Mouse (Mus musculus): ENCODE data around the gene Kcnh1. TPM values are rescaled to one million over a fixed set of nuclear protein-coding genes. Genes with fewer than 3 reads are reported as not detected.

The Kcnh1 gene
- polyA plus RNA-seq, 1 experiment from 2014 or later = 0.20 TPM

DNA sequence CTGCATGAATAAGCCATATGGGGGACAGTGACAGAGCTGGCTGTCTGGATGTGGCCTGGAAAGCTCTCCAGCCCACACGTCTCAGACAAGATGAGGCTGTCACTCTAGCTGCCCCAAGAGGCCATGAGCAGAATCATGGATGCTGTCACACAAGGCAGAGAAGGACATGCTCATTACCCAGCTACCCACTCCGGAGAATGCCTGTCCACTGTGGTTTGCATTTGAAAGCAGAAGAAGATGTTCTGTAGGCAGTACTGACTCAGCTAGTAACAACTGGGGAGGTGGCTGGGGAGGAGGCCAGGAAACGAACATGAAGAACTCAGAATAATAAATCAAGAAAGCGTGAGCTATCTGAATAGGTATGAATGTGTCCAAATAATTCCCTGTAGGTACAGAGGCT is 364.9 kb downstream of the Kcnh1 start:
- no peak overlapping the region for H3K4me3 ChIP-seq (ENCODE audit: control insufficient read depth in 1 of 2, insufficient read depth in 1 of 2, low read depth in 1 of 2, low read length in 2 of 2)
- 70% methylated on average over 4 of the region's 4 CpGs for WGBS
- 0 out of 2 replicates have a peak, but pooled peaks cover 2% of the 10 kb centered on the region for H3K36me3 ChIP-seq (ENCODE audit: control insufficient read depth, insufficient read depth, low read length)
- H3K4me1 ChIP-seq (ENCODE audit: control insufficient read depth in 2 of 2, insufficient read depth in 2 of 2, low read length in 2 of 2) = no peaks in the 10 kb centered on the region
- no peak for ATAC-seq (ENCODE audit: insufficient number of reproducible peaks, insufficient read depth, low FRiP score, low read depth)
- no peaks in the 10 kb centered on the region for H3K9me3 ChIP-seq (ENCODE audit: control insufficient read depth, low read length)
- H3K9ac ChIP-seq (ENCODE audit: low read length) = no peak overlapping the region
- H3K27me3 ChIP-seq (ENCODE audit: control insufficient read depth, insufficient read depth, low read length) = no peaks in the 10 kb centered on the region
- H3K27ac ChIP-seq (replicated peaks in 1 of 2; ENCODE audit: control insufficient read depth in 1 of 2, insufficient read depth in 1 of 2, low read depth in 2 of 2, low read length in 2 of 2) = no peak overlapping the region
- H3K4me2 ChIP-seq (ENCODE audit: low read length) = no peak overlapping the region

DNA sequence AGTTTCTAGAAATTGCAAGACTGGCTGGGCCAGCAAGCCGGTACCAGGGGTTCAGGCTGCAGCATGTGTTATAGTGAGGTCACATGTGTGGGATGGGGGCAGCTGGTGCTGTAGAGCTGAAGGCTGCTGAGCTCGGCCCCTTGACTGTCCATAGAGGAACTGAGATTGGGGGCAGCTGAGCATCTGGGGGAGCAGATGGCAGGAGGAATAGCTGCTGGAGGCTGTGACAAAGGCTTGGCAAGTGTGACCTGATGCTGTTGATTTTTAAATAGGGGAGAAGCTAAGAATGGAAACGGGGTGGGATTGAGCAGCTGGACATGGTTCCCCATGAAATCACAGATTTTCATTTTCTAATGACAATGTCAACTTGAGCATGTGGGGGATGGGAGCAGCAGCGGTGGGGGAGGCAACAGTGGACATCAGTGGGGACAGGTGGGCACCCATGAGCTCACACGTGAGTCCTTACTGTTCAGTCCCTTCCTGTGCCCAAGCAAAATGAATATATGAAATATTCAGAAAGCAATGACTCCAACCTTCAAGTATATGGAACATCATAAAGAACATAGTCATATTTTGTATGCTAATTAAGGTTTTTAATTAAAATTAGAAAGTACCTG is 367.5 kb downstream of the Kcnh1 start:
- WGBS = 64% methylated on average over 5 of the region's 5 CpGs
- Histone ChIP-seq H3K9me3 (ENCODE audit: control insufficient read depth, low read length) (no peaks in the 10 kb centered on the region), H3K9ac (ENCODE audit: low read length) (no peak overlapping the region), H3K4me2 (ENCODE audit: low read length) (no peak overlapping the region), H3K27me3 (ENCODE audit: control insufficient read depth, insufficient read depth, low read length) (no peaks in the 10 kb centered on the region), H3K4me3 (ENCODE audit: control insufficient read depth in 1 of 2, insufficient read depth in 1 of 2, low read depth in 1 of 2, low read length in 2 of 2) (no peak overlapping the region), H3K4me1 (ENCODE audit: control insufficient read depth in 2 of 2, insufficient read depth in 2 of 2, low read length in 2 of 2) (no peaks in the 10 kb centered on the region), H3K27ac (replicated peaks in 1 of 2; ENCODE audit: control insufficient read depth in 1 of 2, insufficient read depth in 1 of 2, low read depth in 2 of 2, low read length in 2 of 2) (no peak overlapping the region), H3K36me3 (ENCODE audit: control insufficient read depth, insufficient read depth, low read length) (no peaks in the 10 kb centered on the region)
- ATAC-seq (ENCODE audit: insufficient number of reproducible peaks, insufficient read depth, low FRiP score, low read depth) = no peak

DNA sequence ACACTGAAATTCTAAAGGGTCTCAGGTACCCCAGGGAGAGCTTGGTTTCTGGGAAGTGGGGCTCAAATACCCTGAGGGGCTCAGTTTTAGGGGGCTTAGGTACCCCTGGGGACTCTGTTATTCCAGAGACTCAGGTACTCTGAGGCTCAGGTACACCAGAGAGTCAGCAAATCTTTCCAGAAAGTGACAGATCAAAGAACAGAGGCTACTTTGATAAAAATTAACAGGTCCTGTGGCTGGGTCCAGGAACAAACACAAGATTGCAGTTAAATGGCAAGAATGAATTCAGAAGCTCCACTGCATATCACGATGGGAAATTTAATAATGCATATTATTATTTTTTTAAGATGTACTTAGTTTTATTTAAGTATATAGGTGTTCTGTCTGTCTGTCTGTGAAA is 368.8 kb downstream of the Kcnh1 start:
- no peaks in the 10 kb centered on the region for H3K27me3 ChIP-seq (ENCODE audit: control insufficient read depth, insufficient read depth, low read length)
- no peak overlapping the region for H3K4me3 ChIP-seq (ENCODE audit: control insufficient read depth in 1 of 2, insufficient read depth in 1 of 2, low read depth in 1 of 2, low read length in 2 of 2)
- ATAC-seq (ENCODE audit: insufficient number of reproducible peaks, insufficient read depth, low FRiP score, low read depth) = no peak
- no peak overlapping the region for H3K27ac ChIP-seq (replicated peaks in 1 of 2; ENCODE audit: control insufficient read depth in 1 of 2, insufficient read depth in 1 of 2, low read depth in 2 of 2, low read length in 2 of 2)
- no peaks in the 10 kb centered on the region for H3K4me1 ChIP-seq (ENCODE audit: control insufficient read depth in 2 of 2, insufficient read depth in 2 of 2, low read length in 2 of 2)
- H3K9me3 ChIP-seq (ENCODE audit: control insufficient read depth, low read length) = no peaks in the 10 kb centered on the region
- 88% methylated on average over 1 of the region's 1 CpGs for WGBS
- H3K4me2 ChIP-seq (ENCODE audit: low read length) = no peak overlapping the region
- no peak overlapping the region for H3K9ac ChIP-seq (ENCODE audit: low read length)
- H3K36me3 ChIP-seq (ENCODE audit: control insufficient read depth, insufficient read depth, low read length) = no peaks in the 10 kb centered on the region

Other genes starting within 250 kb of the Kcnh1 start
- gene Rd3, start 213.4 kb upstream of the Kcnh1 start, polyA plus RNA-seq (2014; fragmentation: Nextera tagmentation; extraction: Ambion mirVana) = 4.4 and 7.0 TPM in 2 replicates
- gene Traf5, start 98.2 kb upstream of the Kcnh1 start, polyA plus RNA-seq (2014; fragmentation: Nextera tagmentation; extraction: Ambion mirVana) = 11.0 and 16.9 TPM in 2 replicates
- 39.3 and 40.0 TPM in 2 replicates for gene Rcor3, start 52.7 kb upstream of the Kcnh1 start, polyA plus RNA-seq (2014; fragmentation: Nextera tagmentation; extraction: Ambion mirVana)

All from heart, embryonic 14.5 days (tissue).